Comparison of ENCODE assay signal across 8 mouse cellular contexts in genomic region chr4:137047840-137048549, GRCm38 (mm10). TPM values are rescaled to one million over a fixed set of nuclear protein-coding genes. Genes with fewer than 3 reads are reported as not detected.
DNase-seq lines count a peak whose midpoint lies in the region; ATAC-seq and TF ChIP-seq lines count a peak whose summit lies in the region.

No protein-coding gene starts in this region.

- peaks cover 26% of the 10 kb centered on the region for H3K4me1 ChIP-seq in hindbrain, embryonic 15.5 days (replicated peaks)
- H3K4me1 ChIP-seq in lung, postnatal 0 days (ENCODE audit: insufficient read depth, low read depth, low read length): no peaks in the 10 kb centered on the region

- no peak; the same call in 1 of the 2 replicates for ATAC-seq in hindbrain, embryonic 15.5 days (ENCODE audit: low FRiP score, low read depth)
- ATAC-seq in lung, postnatal 0 days: peak; percentile 66

- no peaks in the 10 kb centered on the region for H3K9me3 ChIP-seq in hindbrain, embryonic 15.5 days
- no peaks in the 10 kb centered on the region; the same call in 1 of the 2 replicates for H3K9me3 ChIP-seq in lung, postnatal 0 days (ENCODE audit: low read length)

- peak overlapping the region; percentile 67 for H3K9ac ChIP-seq in hindbrain, embryonic 15.5 days
- H3K9ac ChIP-seq in lung, postnatal 0 days (replicated peaks; ENCODE audit: low read depth): peak overlapping the region; percentile 55

- under 1% methylated on average over 50 of the region's 52 CpGs for WGBS in hindbrain, embryonic 15.5 days
- 1% methylated on average over 50 of the region's 52 CpGs for WGBS in lung, postnatal 0 days

- H3K27me3 ChIP-seq in hindbrain, embryonic 15.5 days: peaks cover 26% of the 10 kb centered on the region
- no peaks in the 10 kb centered on the region for H3K27me3 ChIP-seq in lung, postnatal 0 days (replicated peaks; ENCODE audit: insufficient read depth, low read length)

- H3K27ac ChIP-seq in hindbrain, embryonic 15.5 days (replicated peaks): peak overlapping the region; percentile 88
- H3K27ac ChIP-seq in lung, postnatal 0 days (ENCODE audit: low read length): peak overlapping the region; percentile 51; the same call in 1 of the 2 replicates

- no peak for TF ChIP-seq CTCF in lung, postnatal 0 days (IDR thresholded peaks at IDR 0.05)

- peak overlapping the region; percentile 68 for H3K4me2 ChIP-seq in hindbrain, embryonic 15.5 days
- H3K4me2 ChIP-seq in lung, postnatal 0 days (replicated peaks; ENCODE audit: low read depth, low read length): peak overlapping the region; percentile 94

- H3K36me3 ChIP-seq in hindbrain, embryonic 15.5 days: no peaks in the 10 kb centered on the region
- H3K36me3 ChIP-seq in lung, postnatal 0 days (ENCODE audit: insufficient read depth, low read length): no peaks in the 10 kb centered on the region

- peak; percentile 45 for DNase-seq in adrenal gland, postnatal 14 days
- DNase-seq in adrenal gland, postnatal 4 days (ENCODE audit: low spot score in 2 of 2): no peak
- DNase-seq in retina, adult 2 months (ENCODE audit: low read depth, low spot score): peak; percentile 18
- DNase-seq in retina, postnatal 1 day: no peak
- no peak for DNase-seq in lung, postnatal 0 days (ENCODE audit: low spot score)
- DNase-seq in layer of hippocampus, adult 18-20 months (ENCODE audit: low spot score in 2 of 2): no peak
- DNase-seq in gastrocnemius, postnatal 25 days: no peak

- H3K4me3 ChIP-seq in hindbrain, embryonic 15.5 days: peak overlapping the region; percentile 92
- H3K4me3 ChIP-seq in lung, postnatal 0 days (ENCODE audit: low read depth, low read length): peak overlapping the region; percentile 93

- no peak for TF ChIP-seq EP300 in lung, postnatal 0 days (IDR thresholded peaks at IDR 0.05)

RNA-seq across cellular contexts. Expression of gene Zbtb40, which starts 0.6 kb away (rescaled TPM):
- total RNA-seq in adrenal gland, postnatal 14 days (2021): 9.9 and 10.2 TPM in 2 replicates
- total RNA-seq in adrenal gland, postnatal 4 days (2021): 1 to 10 TPM; 6.6 to 9.9 TPM
- 3.9 and 4.1 TPM in 2 replicates for polyA plus RNA-seq in hindbrain, embryonic 15.5 days (2015; fragmentation: Nextera tagmentation; extraction: Ambion mirVana)
- polyA plus RNA-seq in lung, postnatal 0 days (2015; fragmentation: Nextera tagmentation; extraction: Ambion mirVana): 1.3 and 1.6 TPM in 2 replicates
- 10 to 100 TPM; 13.6 to 14.6 TPM for total RNA-seq in layer of hippocampus, adult 18-20 months (2021)
- total RNA-seq in gastrocnemius, postnatal 25 days (2021): 1 to 10 TPM; 6.5 to 7.6 TPM

Comparison
In these comparisons a context has a peak if more than half of its experiments do, and no peak if none do; other contexts are left out.
1. DNase-seq: peak in adrenal gland, postnatal 14 days (single experiment) and retina, adult 2 months (single experiment); none in adrenal gland, postnatal 4 days (0 of 2), retina, postnatal 1 day (single experiment), lung, postnatal 0 days (single experiment), layer of hippocampus, adult 18-20 months (0 of 2) and gastrocnemius, postnatal 25 days (single experiment).